Mouse (Mus musculus) testis, adult 2 months (tissue): ENCODE data around the gene Rxrg.

ENCODE experiments used
- CTCF ChIP-seq: fragments of 200-500 bp; IDR thresholded peaks from 2 replicates; pipeline ENCODE4 v1.5.1; 2012; ENCODE audit warnings: low read depth, mild to moderate bottlenecking, inconsistent platforms, low read length, moderate library complexity; ENCODE audit not compliant: control insufficient read depth, insufficient read depth, insufficient replicate concordance
- POLR2A ChIP-seq: fragments of 200-500 bp; IDR thresholded peaks from 2 replicates; pipeline ENCODE4 v1.6.1; 2012; ENCODE audit warnings: low read depth, mild to moderate bottlenecking, inconsistent platforms, low read length, moderate library complexity; ENCODE audit not compliant: control insufficient read depth

DNA sequence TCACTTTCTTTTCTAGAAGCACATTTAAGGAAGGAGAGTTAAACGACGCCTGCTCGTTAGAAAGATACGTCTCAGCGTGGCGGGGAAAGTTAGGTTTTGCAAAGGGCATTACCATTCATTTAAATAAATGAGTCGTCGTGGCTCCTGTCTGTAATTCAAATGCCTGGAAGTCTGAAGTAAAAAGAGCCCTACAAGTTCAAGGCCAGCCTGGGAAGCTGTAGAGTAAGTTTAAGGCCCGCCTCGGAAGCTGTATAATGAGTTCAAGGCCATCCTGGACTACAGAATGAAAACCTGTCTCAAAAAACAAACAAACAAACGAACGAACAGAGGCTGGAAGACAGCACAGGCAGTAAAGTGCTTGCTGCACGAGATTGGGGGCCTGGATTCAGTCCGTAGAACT lies 18.9 kb downstream of the Rxrg start:
- TF ChIP-seq CTCF (no peak), POLR2A (no peak)
